Comparison of ENCODE assay signal across 8 mouse cellular contexts in the genomic region with DNA sequence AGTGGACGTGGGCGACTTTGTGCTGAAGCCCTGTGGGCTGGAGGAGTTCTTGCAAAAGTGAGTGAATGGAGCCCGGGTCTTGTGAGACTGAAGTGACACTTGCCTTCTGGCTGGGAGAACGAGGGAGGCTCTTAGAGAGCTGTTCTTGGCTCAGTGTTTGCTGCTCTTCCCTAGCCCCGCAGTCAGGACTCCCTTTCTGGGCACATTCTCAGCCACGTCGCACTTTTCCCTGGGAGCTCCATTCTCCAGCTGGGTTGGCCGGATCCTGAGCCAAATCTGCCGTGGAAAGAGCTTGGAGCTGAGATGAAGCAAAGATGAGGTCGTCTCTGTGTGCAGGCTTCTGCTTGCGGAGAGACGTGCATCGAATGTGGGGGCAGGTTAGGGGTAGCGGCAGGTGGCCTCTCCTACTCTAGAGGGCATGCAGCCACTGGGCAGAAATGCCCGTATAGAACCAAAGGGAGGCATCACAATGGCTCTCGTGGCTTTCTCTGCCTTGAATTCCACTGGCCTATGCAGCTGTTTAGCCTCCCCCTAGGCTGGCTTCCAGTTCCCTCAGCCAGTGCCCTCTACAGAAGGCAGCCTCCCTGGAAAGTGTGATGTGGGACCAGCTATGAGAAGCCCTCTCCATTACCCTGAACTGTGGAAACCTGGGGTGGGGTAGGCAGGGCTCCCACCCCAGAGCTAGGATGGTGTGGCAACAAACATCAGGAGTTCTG. TPM values are rescaled to one million over a fixed set of nuclear protein-coding genes. Genes with fewer than 3 reads are reported as not detected.
A peak's percentile ranks its signal among the peaks of the same experiment; 100 is the strongest.
DNase-seq lines count a peak whose midpoint lies in the region; ATAC-seq and TF ChIP-seq lines count a peak whose summit lies in the region.

No protein-coding gene starts in this region.

- TF ChIP-seq EP300 in liver, postnatal 0 days (IDR thresholded peaks at IDR 0.05; ENCODE audit: low read depth) = no peak

- no peak overlapping the region for H3K4me3 ChIP-seq in liver, postnatal 0 days (ENCODE audit: low read depth, low read length)
- H3K4me3 ChIP-seq in embryonic facial prominence, embryonic 14.5 days (ENCODE audit: low read depth, low read length) = no peak overlapping the region
- H3K4me3 ChIP-seq in stomach, embryonic 16.5 days (replicated peaks; ENCODE audit: low read length) = no peak overlapping the region

- no peaks in the 10 kb centered on the region for H3K36me3 ChIP-seq in liver, postnatal 0 days (replicated peaks; ENCODE audit: insufficient read depth, low read length)
- H3K36me3 ChIP-seq in embryonic facial prominence, embryonic 14.5 days (ENCODE audit: control insufficient read depth, insufficient read depth, low read length) = peaks cover 15% of the 10 kb centered on the region; the same call in 1 of the 2 replicates
- no peaks in the 10 kb centered on the region for H3K36me3 ChIP-seq in stomach, embryonic 16.5 days (ENCODE audit: control insufficient read depth, insufficient read depth, low read length)

- H3K9ac ChIP-seq in liver, postnatal 0 days (replicated peaks) = no peak overlapping the region
- no peak overlapping the region for H3K9ac ChIP-seq in embryonic facial prominence, embryonic 14.5 days (ENCODE audit: low read depth, low read length)
- H3K9ac ChIP-seq in stomach, embryonic 16.5 days (ENCODE audit: low read length) = no peak overlapping the region

- no peaks in the 10 kb centered on the region for H3K27me3 ChIP-seq in liver, postnatal 0 days (ENCODE audit: insufficient read depth, low read length)
- H3K27me3 ChIP-seq in embryonic facial prominence, embryonic 14.5 days (replicated peaks; ENCODE audit: control insufficient read depth, insufficient read depth, low read length) = no peaks in the 10 kb centered on the region
- H3K27me3 ChIP-seq in stomach, embryonic 16.5 days (ENCODE audit: control insufficient read depth, insufficient read depth, low read length) = no peaks in the 10 kb centered on the region

- H3K4me1 ChIP-seq in liver, postnatal 0 days (ENCODE audit: insufficient read depth) = peaks cover 18% of the 10 kb centered on the region
- H3K4me1 ChIP-seq in embryonic facial prominence, embryonic 14.5 days (ENCODE audit: control insufficient read depth, insufficient read depth, low read length) = peaks cover 19% of the 10 kb centered on the region; the same call in 1 of the 2 replicates
- peaks cover 41% of the 10 kb centered on the region for H3K4me1 ChIP-seq in stomach, embryonic 16.5 days (ENCODE audit: control insufficient read depth, insufficient read depth, low read length)

- DNase-seq in liver, postnatal 0 days = no peak
- no peak for DNase-seq in liver
- DNase-seq in embryonic facial prominence, embryonic 14.5 days (ENCODE audit: low spot score) = no peak
- peak; percentile 57 to 86 for DNase-seq in gastrocnemius, postnatal 4 days (ENCODE audit: low spot score in 2 of 2)
- DNase-seq in left cerebral cortex, adult 8-10 months (ENCODE audit: low spot score in 2 of 2) = peak; percentile 33 to 47
- DNase-seq in adrenal gland, adult 18-20 months (ENCODE audit: low spot score in 2 of 2) = no peak
- DNase-seq in ovary, postnatal 10 days (ENCODE audit: low spot score) = no peak

- H3K9me3 ChIP-seq in liver, postnatal 0 days (ENCODE audit: low read length) = no peaks in the 10 kb centered on the region
- H3K9me3 ChIP-seq in embryonic facial prominence, embryonic 14.5 days (ENCODE audit: control insufficient read depth, low read length) = no peaks in the 10 kb centered on the region
- no peaks in the 10 kb centered on the region for H3K9me3 ChIP-seq in stomach, embryonic 16.5 days (replicated peaks; ENCODE audit: control insufficient read depth, low read length)

- no peak for TF ChIP-seq CTCF in liver, postnatal 0 days (IDR thresholded peaks at IDR 0.05; ENCODE audit: low read depth)

- no peak for ATAC-seq in liver, postnatal 0 days
- ATAC-seq in embryonic facial prominence, embryonic 14.5 days (ENCODE audit: low read depth) = no peak; the same call in 1 of the 2 replicates
- no peak for ATAC-seq in stomach, embryonic 16.5 days (ENCODE audit: insufficient read depth, low FRiP score)

- 67% methylated on average over 16 of the region's 16 CpGs for WGBS in liver, postnatal 0 days (ENCODE audit: insufficient replicate concordance)
- WGBS in embryonic facial prominence, embryonic 14.5 days = 69% methylated on average over 16 of the region's 16 CpGs
- WGBS in stomach, embryonic 16.5 days = 65% methylated on average over 16 of the region's 16 CpGs

- 0 out of 2 replicates have a peak overlapping the region, but pooled peaks have one; percentile 34 for H3K27ac ChIP-seq in liver, postnatal 0 days (ENCODE audit: low read depth)
- peak overlapping the region; percentile 39; the same call in 1 of the 2 replicates for H3K27ac ChIP-seq in embryonic facial prominence, embryonic 14.5 days (replicated peaks; ENCODE audit: low read depth, low read length)
- peak overlapping the region; percentile 68 for H3K27ac ChIP-seq in stomach, embryonic 16.5 days (ENCODE audit: low read length)

- no peak overlapping the region for H3K4me2 ChIP-seq in liver, postnatal 0 days (ENCODE audit: low read depth, low read length)
- no peak overlapping the region for H3K4me2 ChIP-seq in embryonic facial prominence, embryonic 14.5 days (ENCODE audit: low read depth, low read length)
- H3K4me2 ChIP-seq in stomach, embryonic 16.5 days (ENCODE audit: low read depth, low read length) = no peak overlapping the region

RNA-seq across cellular contexts. Expression of a gene that starts 26.4 kb away (rescaled TPM):
- 0.83 and 1.00 TPM in 2 replicates for polyA plus RNA-seq in liver, postnatal 0 days (2015; fragmentation: Nextera tagmentation; extraction: Ambion mirVana)
- 7.0 and 7.1 TPM in 2 replicates for polyA plus RNA-seq in embryonic facial prominence, embryonic 14.5 days (2014; fragmentation: Nextera tagmentation; extraction: Ambion mirVana)
- total RNA-seq in gastrocnemius, postnatal 4 days (2021) = 10 to 100 TPM; 41.7 to 47.7 TPM
- total RNA-seq in left cerebral cortex, adult 8-10 months (2022) = 10 to 100 TPM; 19.4 to 22.5 (median 21.3) TPM
- 8.5 and 9.3 TPM in 2 replicates for polyA plus RNA-seq in stomach, embryonic 16.5 days (2015; fragmentation: Nextera tagmentation; extraction: Ambion mirVana)
- 1 to 10 TPM; 4.6 to 5.6 TPM for total RNA-seq in adrenal gland, adult 18-20 months (2021)

RNA-seq across cellular contexts. Expression of a gene that starts 41.5 kb away (rescaled TPM):
- 5.8 and 9.0 TPM in 2 replicates for polyA plus RNA-seq in liver, postnatal 0 days (2015; fragmentation: Nextera tagmentation; extraction: Ambion mirVana)
- polyA plus RNA-seq in embryonic facial prominence, embryonic 14.5 days (2014; fragmentation: Nextera tagmentation; extraction: Ambion mirVana) = 33.4 and 40.3 TPM in 2 replicates
- total RNA-seq in gastrocnemius, postnatal 4 days (2021) = 10 to 100 TPM; 59.0 to 76.0 TPM
- total RNA-seq in left cerebral cortex, adult 8-10 months (2022) = 10 to 100 TPM; 78.7 to 86.6 (median 81.7) TPM
- polyA plus RNA-seq in stomach, embryonic 16.5 days (2015; fragmentation: Nextera tagmentation; extraction: Ambion mirVana) = 32.1 and 33.7 TPM in 2 replicates
- 10 to 100 TPM; 65.7 to 68.7 TPM for total RNA-seq in adrenal gland, adult 18-20 months (2021)

RNA-seq across cellular contexts. Expression of a gene that starts 59.1 kb away (rescaled TPM):
- polyA plus RNA-seq in liver, postnatal 0 days (2015; fragmentation: Nextera tagmentation; extraction: Ambion mirVana) = 24.3 and 27.0 TPM in 2 replicates
- polyA plus RNA-seq in embryonic facial prominence, embryonic 14.5 days (2014; fragmentation: Nextera tagmentation; extraction: Ambion mirVana) = 42.0 and 42.1 TPM in 2 replicates
- 10 to 100 TPM; 46.0 to 49.1 TPM for total RNA-seq in gastrocnemius, postnatal 4 days (2021)
- total RNA-seq in left cerebral cortex, adult 8-10 months (2022) = 10 to 100 TPM; 41.0 to 43.6 (median 42.0) TPM
- 55.3 and 57.0 TPM in 2 replicates for polyA plus RNA-seq in stomach, embryonic 16.5 days (2015; fragmentation: Nextera tagmentation; extraction: Ambion mirVana)
- total RNA-seq in adrenal gland, adult 18-20 months (2021) = 100 to 1,000 TPM in 1 of 2 experiments, 10 to 100 TPM in 1; 95.7 to 103 TPM

Comparison
In these comparisons a context has a peak if more than half of its experiments do, and no peak if none do; other contexts are left out.
1. DNase-seq: peak in gastrocnemius, postnatal 4 days (2 of 2) and left cerebral cortex, adult 8-10 months (2 of 2); none in liver, postnatal 0 days (single experiment), liver (single experiment), embryonic facial prominence, embryonic 14.5 days (single experiment), adrenal gland, adult 18-20 months (0 of 2) and ovary, postnatal 10 days (single experiment).
2. Peak in every context shown above with its lines, with median percentiles within 50 percentile points of each other: H3K27ac ChIP-seq.